In the genomic region with DNA sequence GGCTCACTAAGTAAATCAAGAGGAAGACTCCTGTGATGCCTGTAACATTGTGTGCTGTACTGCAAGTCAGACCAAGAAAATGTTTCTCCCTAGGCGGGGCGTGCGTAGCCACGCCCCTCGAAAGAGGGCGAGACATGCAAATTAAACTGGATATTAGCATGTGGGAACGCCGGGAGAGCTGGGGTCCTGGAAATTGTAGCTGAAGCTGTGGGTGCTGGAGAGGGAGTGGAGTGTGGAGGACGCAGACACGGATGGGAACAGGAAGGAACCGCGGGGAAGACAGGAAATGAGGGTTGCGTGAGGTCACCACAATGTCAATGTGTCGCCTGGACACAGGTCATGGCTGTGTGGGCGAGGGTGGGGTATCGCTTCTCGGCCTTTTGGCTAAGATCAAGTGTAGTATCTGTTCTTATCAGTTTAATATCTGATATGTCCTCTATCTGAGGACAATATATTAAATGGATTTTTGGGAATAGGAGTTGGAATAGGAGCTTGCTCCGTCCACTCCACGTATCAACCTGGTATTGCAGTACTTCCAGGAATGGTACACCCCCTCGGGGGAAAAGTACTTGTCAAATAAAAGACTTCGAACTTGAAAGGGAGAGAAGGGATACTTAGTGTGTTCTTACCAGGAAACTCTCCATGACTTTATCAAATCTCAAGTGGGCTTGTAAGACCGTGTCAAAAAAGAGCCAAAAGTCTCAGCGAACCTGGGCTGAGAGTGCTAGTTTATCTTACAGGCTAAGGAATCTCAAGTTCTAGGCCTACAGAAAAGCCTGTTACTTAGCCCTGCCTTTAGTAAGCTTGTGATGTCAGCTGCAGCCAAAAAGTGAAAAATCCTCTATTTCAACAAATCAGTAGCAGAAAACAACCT, we compare ENCODE assay signal across 8 mouse cellular contexts. TPM values are rescaled to one million over a fixed set of nuclear protein-coding genes. Genes with fewer than 3 reads are reported as not detected.
DNase-seq lines count a peak whose midpoint lies in the region; ATAC-seq and TF ChIP-seq lines count a peak whose summit lies in the region.

No protein-coding gene starts in this region.

- WGBS in intestine, embryonic 16.5 days, result 10% methylated on average over 23 of the region's 23 CpGs
- 4% methylated on average over 23 of the region's 23 CpGs for WGBS in neural tube, embryonic 14.5 days

- H3K4me3 ChIP-seq in gastrocnemius, adult 2 months, result peak overlapping the region; percentile 38
- peak overlapping the region; percentile 18; the same call in 1 of the 2 replicates for H3K4me3 ChIP-seq in intestine, embryonic 16.5 days (ENCODE audit: low read length)
- no peak overlapping the region for H3K4me3 ChIP-seq in neural tube, embryonic 14.5 days (ENCODE audit: low read depth, low read length)

- H3K27ac ChIP-seq in gastrocnemius, adult 2 months, result peak overlapping the region; percentile 63
- H3K27ac ChIP-seq in intestine, embryonic 16.5 days (ENCODE audit: low read length), result peak overlapping the region; percentile 86
- peak overlapping the region; percentile 49; the same call in 1 of the 2 replicates for H3K27ac ChIP-seq in neural tube, embryonic 14.5 days (ENCODE audit: low read depth, low read length)

- peak; percentile 17 for DNase-seq in gastrocnemius, adult 2 months
- DNase-seq in gastrocnemius, postnatal 25 days, result no peak
- DNase-seq in c-Kit-positive CD71-positive TER-119-positive erythroid progenitor cells, embryonic 14.5 days (ENCODE audit: low spot score), result peak; percentile 80
- DNase-seq in heart, adult 18-20 months, result peak; percentile 25 to 31
- peak; percentile 57 to 58 for DNase-seq in lung, adult 18-20 months
- no peak for DNase-seq in adipocyte (ENCODE audit: low spot score)

- ATAC-seq in intestine, embryonic 16.5 days, result peak; percentile 90
- ATAC-seq in neural tube, embryonic 14.5 days (ENCODE audit: low read depth), result peak; percentile 77

- H3K36me3 ChIP-seq in intestine, embryonic 16.5 days (ENCODE audit: control insufficient read depth, insufficient read depth, low read length), result peaks cover 9% of the 10 kb centered on the region
- peaks cover 16% of the 10 kb centered on the region; the same call in 1 of the 2 replicates for H3K36me3 ChIP-seq in neural tube, embryonic 14.5 days (ENCODE audit: control insufficient read depth, insufficient read depth, low read length)

- no peaks in the 10 kb centered on the region for H3K27me3 ChIP-seq in intestine, embryonic 16.5 days (replicated peaks; ENCODE audit: control insufficient read depth, insufficient read depth, low read length)
- no peaks in the 10 kb centered on the region for H3K27me3 ChIP-seq in neural tube, embryonic 14.5 days (ENCODE audit: control insufficient read depth, insufficient read depth, low read length)

- H3K9ac ChIP-seq in intestine, embryonic 16.5 days (ENCODE audit: low read depth, low read length), result peak overlapping the region; percentile 43; the same call in 1 of the 2 replicates
- no peak overlapping the region for H3K9ac ChIP-seq in neural tube, embryonic 14.5 days (replicated peaks; ENCODE audit: low read depth, low read length)

- intact Hi-C loops in gastrocnemius, adult 2 months (cut with DNase I), result no loop called here

- peaks cover 3% of the 10 kb centered on the region; the same call in 1 of the 2 replicates for H3K4me1 ChIP-seq in intestine, embryonic 16.5 days (ENCODE audit: control insufficient read depth, insufficient read depth, low read length)
- no peaks in the 10 kb centered on the region for H3K4me1 ChIP-seq in neural tube, embryonic 14.5 days (ENCODE audit: control insufficient read depth, insufficient read depth, low read length)

- H3K4me2 ChIP-seq in intestine, embryonic 16.5 days (ENCODE audit: low read depth, low read length), result peak overlapping the region; percentile 35; the same call in 1 of the 2 replicates
- H3K4me2 ChIP-seq in neural tube, embryonic 14.5 days (ENCODE audit: low read depth, low read length), result no peak overlapping the region

- H3K9me3 ChIP-seq in intestine, embryonic 16.5 days (ENCODE audit: control insufficient read depth, low read length), result no peaks in the 10 kb centered on the region
- no peaks in the 10 kb centered on the region for H3K9me3 ChIP-seq in neural tube, embryonic 14.5 days (ENCODE audit: control insufficient read depth, low read length)

- TF ChIP-seq CTCF in gastrocnemius, adult 2 months (IDR thresholded peaks at IDR 0.05), result no peak

RNA-seq across cellular contexts. Expression of gene Trappc6b, which starts 21.1 kb away (rescaled TPM):
- total RNA-seq in gastrocnemius, adult 2 months (2021), result 10 to 100 TPM; 46.4 to 60.7 TPM
- total RNA-seq in gastrocnemius, postnatal 25 days (2021), result 10 to 100 TPM; 35.4 to 45.8 TPM
- total RNA-seq in heart, adult 18-20 months (2021), result 10 to 100 TPM; 74.0 to 80.0 TPM
- polyA plus RNA-seq in intestine, embryonic 16.5 days (2015; fragmentation: Nextera tagmentation; extraction: Ambion mirVana), result 77.0 and 85.9 TPM in 2 replicates
- 123 and 129 TPM in 2 replicates for polyA plus RNA-seq in neural tube, embryonic 14.5 days (2014; fragmentation: Nextera tagmentation; extraction: Ambion mirVana)

RNA-seq across cellular contexts. Expression of gene Pnn, which starts 26.5 kb away (rescaled TPM):
- total RNA-seq in gastrocnemius, adult 2 months (2021), result 10 to 100 TPM; 18.2 to 22.5 TPM
- total RNA-seq in gastrocnemius, postnatal 25 days (2021), result 10 to 100 TPM; 15.0 to 15.8 TPM
- 10 to 100 TPM; 24.4 to 26.9 TPM for total RNA-seq in heart, adult 18-20 months (2021)
- 60.5 and 66.7 TPM in 2 replicates for polyA plus RNA-seq in intestine, embryonic 16.5 days (2015; fragmentation: Nextera tagmentation; extraction: Ambion mirVana)
- 77.4 and 86.2 TPM in 2 replicates for polyA plus RNA-seq in neural tube, embryonic 14.5 days (2014; fragmentation: Nextera tagmentation; extraction: Ambion mirVana)

RNA-seq across cellular contexts. Expression of gene Gemin2, which starts 27.0 kb away (rescaled TPM):
- total RNA-seq in gastrocnemius, adult 2 months (2021), result 1 to 10 TPM; 4.3 to 5.0 TPM
- total RNA-seq in gastrocnemius, postnatal 25 days (2021), result 1 to 10 TPM; 3.8 to 4.4 TPM
- 1 to 10 TPM; 6.0 to 6.1 TPM for total RNA-seq in heart, adult 18-20 months (2021)
- 17.6 and 20.3 TPM in 2 replicates for polyA plus RNA-seq in intestine, embryonic 16.5 days (2015; fragmentation: Nextera tagmentation; extraction: Ambion mirVana)
- 11.9 and 15.2 TPM in 2 replicates for polyA plus RNA-seq in neural tube, embryonic 14.5 days (2014; fragmentation: Nextera tagmentation; extraction: Ambion mirVana)

RNA-seq across cellular contexts. Expression of gene Sec23a, which starts 28.4 kb away (rescaled TPM):
- 10 to 100 TPM; 54.7 to 61.6 TPM for total RNA-seq in gastrocnemius, adult 2 months (2021)
- 10 to 100 TPM; 44.4 to 46.0 TPM for total RNA-seq in gastrocnemius, postnatal 25 days (2021)
- total RNA-seq in heart, adult 18-20 months (2021), result 10 to 100 TPM; 42.9 to 44.3 TPM
- 90.5 and 110 TPM in 2 replicates for polyA plus RNA-seq in intestine, embryonic 16.5 days (2015; fragmentation: Nextera tagmentation; extraction: Ambion mirVana)
- 127 and 139 TPM in 2 replicates for polyA plus RNA-seq in neural tube, embryonic 14.5 days (2014; fragmentation: Nextera tagmentation; extraction: Ambion mirVana)

RNA-seq across cellular contexts. Expression of gene Mia2, which starts 55.4 kb away (rescaled TPM):
- total RNA-seq in gastrocnemius, adult 2 months (2021), result 100 to 1,000 TPM; 113 to 123 TPM
- 10 to 100 TPM; 88.3 to 97.4 TPM for total RNA-seq in gastrocnemius, postnatal 25 days (2021)
- total RNA-seq in heart, adult 18-20 months (2021), result 100 to 1,000 TPM in 1 of 2 experiments, 10 to 100 TPM in 1; 91.4 to 103 TPM
- polyA plus RNA-seq in intestine, embryonic 16.5 days (2015; fragmentation: Nextera tagmentation; extraction: Ambion mirVana), result 88.2 and 96.6 TPM in 2 replicates
- 38.9 and 41.4 TPM in 2 replicates for polyA plus RNA-seq in neural tube, embryonic 14.5 days (2014; fragmentation: Nextera tagmentation; extraction: Ambion mirVana)

Comparison
In these comparisons a context has a peak if more than half of its experiments do, and no peak if none do; other contexts are left out.
1. DNase-seq: peak in gastrocnemius, adult 2 months (single experiment), c-Kit-positive CD71-positive TER-119-positive erythroid progenitor cells, embryonic 14.5 days (single experiment), heart, adult 18-20 months (2 of 2) and lung, adult 18-20 months (2 of 2); none in gastrocnemius, postnatal 25 days (single experiment) and adipocyte (single experiment).
2. Peak in every context shown above with its lines, with median percentiles within 50 percentile points of each other: H3K27ac ChIP-seq.